Mouse (Mus musculus) spleen, adult 10 weeks (tissue): Measurements from ENCODE around the gene Insrr. TPM values are rescaled to one million over a fixed set of nuclear protein-coding genes. Genes with fewer than 3 reads are reported as not detected.

Source experiments
- polyA plus RNA-seq: library from polyadenylated mRNA; stranded (reverse); fragments of 350-450 nt; fragmentation: Illumina TruSeq; extraction: RNeasy Lipid Tissue Mini Kit (QIAGEN cat#74804); gene quantifications from one replicate; pipeline ENCODE4 v1.2.3, GENCODE M21; 2015; ENCODE audit warnings: low replicate concordance; ENCODE audit not compliant: insufficient read depth

The Insrr gene
- polyA plus RNA-seq, result 0.46 TPM

DNA sequence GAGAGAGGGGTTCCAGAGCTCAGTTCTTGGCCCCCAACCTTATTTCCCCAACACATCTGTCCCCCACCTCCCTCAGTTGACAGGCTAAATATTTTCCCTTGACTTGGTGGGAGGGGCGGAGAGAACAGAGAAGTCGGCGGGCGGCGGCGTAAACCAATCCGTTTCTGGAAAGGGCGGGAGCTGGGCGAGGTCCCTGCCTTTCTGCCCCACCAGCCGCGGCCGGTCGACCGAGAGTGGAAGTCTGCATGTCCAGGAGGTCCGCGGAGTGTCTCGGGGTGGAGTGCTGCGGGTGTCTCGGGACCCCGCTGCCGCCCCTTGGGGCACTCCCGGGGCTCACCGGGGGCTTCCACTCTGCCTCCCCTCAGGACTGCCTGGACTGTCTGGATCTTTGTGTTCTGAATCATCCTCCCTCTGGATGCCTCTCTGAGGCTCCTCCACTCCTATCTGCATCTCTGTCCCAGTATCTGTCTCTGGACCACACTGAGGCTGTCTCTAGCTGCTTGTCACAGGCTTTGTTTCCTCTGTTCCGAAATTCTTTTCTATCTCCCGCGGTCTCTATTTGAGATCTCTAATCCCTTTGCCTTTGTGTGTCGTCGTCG is at the start of gene Insrr:
Insrr (plus strand) TSS at position 216 of the 599 bp plus-strand sequence.

DNA sequence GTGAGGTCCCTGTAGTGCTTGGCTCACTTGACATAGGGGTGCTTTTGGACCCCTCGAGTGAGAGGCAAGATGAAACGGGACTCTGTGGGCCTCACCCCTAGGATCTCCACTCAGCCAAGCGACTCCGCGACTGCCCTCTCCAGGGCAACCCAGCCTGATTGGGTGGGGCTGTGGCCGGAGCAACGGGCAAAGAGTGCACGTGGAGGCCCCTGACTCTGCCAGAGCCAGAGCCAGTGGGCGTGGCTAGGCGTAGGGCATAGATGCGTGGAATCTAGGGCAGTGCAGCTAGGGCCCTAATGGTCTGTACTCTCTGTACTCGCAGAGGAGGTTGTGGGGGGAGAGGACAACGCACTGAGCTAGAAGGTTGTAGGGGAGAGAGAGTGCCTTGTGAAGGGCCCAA is 48.3 kb upstream of the Insrr start, which contains the start of gene Lrrc71:
Lrrc71 (minus strand) TSS at position 195 of the 400 bp plus-strand sequence.

GRCm38 (mm10) chr3:87794922-87795325 is 1.8 kb upstream of the Insrr start, which contains the start of gene Ntrk1:
Gene Ntrk1 (minus strand): TSS chr3:87795162.

DNA sequence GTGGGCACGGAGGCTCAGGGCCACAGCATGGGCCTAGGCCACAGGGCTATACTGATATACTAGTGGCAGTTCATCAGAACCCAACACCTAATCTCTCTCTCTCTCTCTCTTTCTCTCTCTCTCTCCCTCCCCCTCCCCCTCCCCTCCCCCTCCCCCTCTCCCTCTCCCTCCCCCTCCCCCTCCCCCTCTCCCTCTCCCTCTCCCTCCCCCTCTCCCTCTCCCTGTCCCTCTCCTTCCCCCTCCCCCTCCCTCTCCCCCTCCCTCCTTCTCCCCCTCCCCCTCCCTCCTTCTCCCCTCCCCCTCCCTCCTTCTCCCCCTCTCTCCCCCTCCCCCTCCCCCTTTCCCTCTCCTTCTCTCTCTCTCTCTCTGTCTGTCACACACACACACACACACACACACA is 27.5 kb downstream of the Insrr start, which contains the start of gene Pear1:
Pear1 (minus strand) TSS at position 101 of the 400 bp plus-strand sequence.

GRCm38 (mm10) chr3:87846650-87847110 is 49.9 kb downstream of the Insrr start, which contains the start of gene Sh2d2a:
Gene Sh2d2a (plus strand): TSS chr3:87846755.

Other genes with a start within 250 kb of the Insrr start
- gene Arhgef11, start 179.4 kb upstream of the Insrr start, polyA plus RNA-seq, result 14.8 TPM
- 0.18 TPM for gene Lrrc71, start 48.3 kb upstream of the Insrr start, polyA plus RNA-seq
- 0.08 TPM for gene Ntrk1, start 1.8 kb upstream of the Insrr start, polyA plus RNA-seq
- 11.7 TPM for gene Pear1, start 27.4 kb downstream of the Insrr start, polyA plus RNA-seq
- 15.6 TPM for gene Sh2d2a, start 49.8 kb downstream of the Insrr start, polyA plus RNA-seq
- gene Prcc, start 88.7 kb downstream of the Insrr start, polyA plus RNA-seq, result 24.6 TPM
- 113 TPM for gene Hdgf, start 109.4 kb downstream of the Insrr start, polyA plus RNA-seq
- 238 TPM for gene Mrpl24, start 122.6 kb downstream of the Insrr start, polyA plus RNA-seq
- 65.7 TPM for gene Isg20l2, start 133.4 kb downstream of the Insrr start, polyA plus RNA-seq
- 30.4 TPM for gene Rrnad1, start 133.8 kb downstream of the Insrr start, polyA plus RNA-seq
- not detected for gene Crabp2, start 151.7 kb downstream of the Insrr start, polyA plus RNA-seq
- 2.4 TPM for gene Nes, start 174.1 kb downstream of the Insrr start, polyA plus RNA-seq
- not detected for gene Bcan, start 203.3 kb downstream of the Insrr start, polyA plus RNA-seq
- not detected for gene Hapln2, start 230.6 kb downstream of the Insrr start, polyA plus RNA-seq
- 34.2 TPM for gene Gpatch4, start 246.2 kb downstream of the Insrr start, polyA plus RNA-seq